25 mouse cellular contexts compared by ENCODE assay signal in the genomic region with DNA sequence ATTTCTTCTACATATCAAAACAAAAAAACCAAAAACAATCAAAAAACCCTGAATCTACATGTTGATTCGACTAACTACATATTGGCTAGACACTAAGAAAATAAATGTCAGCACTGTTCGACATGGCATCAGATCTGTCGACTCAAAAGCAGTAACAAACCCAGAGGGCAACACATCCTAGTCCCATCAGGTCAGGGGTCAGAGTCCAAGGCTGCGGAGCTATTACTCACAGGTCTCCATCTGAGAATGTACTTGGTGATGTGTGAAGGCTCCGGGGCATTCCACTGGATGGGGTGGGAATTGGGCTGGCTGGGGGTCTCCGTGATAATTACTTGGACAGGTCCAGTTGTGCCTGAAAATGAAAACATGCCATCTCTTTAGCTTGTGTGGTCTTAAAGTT.
"Had no signal": no experiment of that assay in that cellular context is flagged by ENCODE, and none has a peak within 500 bp of the region (broad histone marks: within the 10 kb centered on the region; RNA-seq: fewer than 3 reads in every experiment).

No protein-coding gene starts in this region.

- H3K4me2 ChIP-seq: heart, embryonic 12.5 days; hindbrain, embryonic 12.5 days; hindbrain, embryonic 14.5 days; intestine, embryonic 15.5 days; kidney, embryonic 15.5 days; limb, embryonic 12.5 days; liver, embryonic 12.5 days had no signal

- H3K4me3 ChIP-seq: gastrocnemius, adult 2 months; heart, embryonic 10.5 days; heart, embryonic 12.5 days; hindbrain, embryonic 10.5 days; hindbrain, embryonic 12.5 days; intestine, embryonic 15.5 days; kidney, embryonic 15.5 days; layer of hippocampus, adult 2 months; left cerebral cortex, adult 2 months; limb, embryonic 10.5 days; limb, embryonic 12.5 days; liver, embryonic 12.5 days had no signal

- H3K27me3 ChIP-seq: heart, embryonic 12.5 days; hindbrain, embryonic 12.5 days; intestine, embryonic 15.5 days; kidney, embryonic 15.5 days; limb, embryonic 12.5 days; liver, embryonic 12.5 days had no signal

- H3K27ac ChIP-seq: gastrocnemius, adult 2 months; heart, embryonic 10.5 days; hindbrain, embryonic 10.5 days; hindbrain, embryonic 12.5 days; hindbrain, embryonic 14.5 days; intestine, embryonic 15.5 days; kidney, embryonic 15.5 days; kidney, postnatal 0 days; layer of hippocampus, adult 2 months; left cerebral cortex, adult 2 months; limb, embryonic 10.5 days; limb, embryonic 12.5 days; liver, embryonic 12.5 days; liver, embryonic 14.5 days had no signal

- DNase-seq: gastrocnemius, adult 2 months; gastrocnemius, postnatal 10 days; gastrocnemius, postnatal 25 days; heart, adult 18-20 months; heart, postnatal 10 days; heart, postnatal 4 days; kidney, postnatal 25 days had no signal

- H3K9me3 ChIP-seq: heart, embryonic 10.5 days; heart, embryonic 12.5 days; hindbrain, embryonic 10.5 days; hindbrain, embryonic 12.5 days; intestine, embryonic 15.5 days; kidney, embryonic 15.5 days; limb, embryonic 10.5 days; limb, embryonic 12.5 days; liver, embryonic 12.5 days had no signal

- H3K4me1 ChIP-seq: heart, embryonic 10.5 days; hindbrain, embryonic 10.5 days; hindbrain, embryonic 12.5 days; intestine, embryonic 15.5 days; kidney, embryonic 15.5 days; limb, embryonic 10.5 days; limb, embryonic 12.5 days; liver, embryonic 12.5 days had no signal

- ATAC-seq: forebrain, embryonic 16.5 days; hindbrain, embryonic 16.5 days; inflammation-experienced regulatory T-cells, adult 6 months; intestine, embryonic 15.5 days; intestine, postnatal 0 days; liver, embryonic 12.5 days had no signal

- H3K9ac ChIP-seq: heart, embryonic 12.5 days; hindbrain, embryonic 12.5 days; hindbrain, embryonic 14.5 days; intestine, embryonic 15.5 days; kidney, embryonic 15.5 days; limb, embryonic 12.5 days; liver, embryonic 12.5 days; liver, embryonic 14.5 days had no signal
